Mouse (Mus musculus): ENCODE data around the gene Ugdh. TPM values are rescaled to one million over a fixed set of nuclear protein-coding genes. Genes with fewer than 3 reads are reported as not detected.

Gene Ugdh
- total RNA-seq, 2 experiments from 2014 or later, result 84.3 to 86.2 TPM

Other genes starting within 250 kb of the Ugdh start
- 1 to 10 TPM; 8.5 to 10.0 TPM for gene Wdr19, start 236.3 kb downstream of the Ugdh start, total RNA-seq (2021)
- 10 to 100 TPM; 42.2 to 51.1 TPM for gene Rfc1, start 100.3 kb downstream of the Ugdh start, total RNA-seq (2021)
- gene Klb, start 87.6 kb downstream of the Ugdh start, total RNA-seq (2021), result 1 to 10 TPM; 8.4 to 9.6 TPM
- 1,000 to 10,000 TPM; 1,087 to 1,104 TPM for gene Rpl9, start 44.5 kb downstream of the Ugdh start, total RNA-seq (2021)
- 10 to 100 TPM; 57.5 to 57.9 TPM for gene Lias, start 44.5 kb downstream of the Ugdh start, total RNA-seq (2021)
- 1 to 10 TPM in 1 of 2 experiments, not detected in 1; 6.0 TPM for gene Gm43552, start 56.9 kb upstream of the Ugdh start, total RNA-seq (2021)
- gene Smim14, start 101.2 kb upstream of the Ugdh start, total RNA-seq (2021), result 100 to 1,000 TPM; 155 to 187 TPM
- gene Ube2k, start 101.3 kb upstream of the Ugdh start, total RNA-seq (2021), result 10 to 100 TPM; 87.3 to 96.5 TPM

All from adrenal gland, postnatal 36 days (tissue).